Mouse (Mus musculus): ENCODE measurements at regions not wholly inside any gene's neighbourhood (a gene's known extent, or its start where the extent isn't known, plus 50 kb on each side); places are given as distances from the start of the nearest gene placed in this dataset.

GRCm38 (mm10) chr14:75396511-75397026 is 59.2 kb upstream of the Siah3 start:
- DNase-seq (ENCODE audit: low spot score in 2 of 2), result no peak

DNA sequence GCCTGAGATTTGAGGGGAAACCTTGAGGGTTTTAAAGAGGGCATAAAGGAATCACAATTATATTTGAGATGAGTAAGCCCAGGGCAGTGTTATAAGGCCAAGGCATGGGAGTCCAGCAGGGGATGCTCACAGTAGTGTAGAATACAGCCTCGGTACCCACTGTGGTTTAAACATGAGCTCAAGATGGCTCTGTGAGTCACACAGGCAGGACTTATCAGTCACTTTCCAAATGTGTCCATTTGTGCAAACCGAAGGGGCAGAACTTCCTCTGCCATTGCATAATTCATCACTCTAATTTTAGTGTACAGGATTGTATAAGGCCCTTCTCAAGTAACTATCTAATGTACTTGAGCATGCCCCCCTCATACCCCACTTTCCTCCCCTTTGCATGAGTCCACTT is 56.1 kb upstream of the Siah3 start:
- no peak for DNase-seq (ENCODE audit: low spot score in 2 of 2)

GRCm38 (mm10) chr14:75402483-75403103 is 53.2 kb upstream of the Siah3 start:
- peak; percentile 26 to 69 for DNase-seq (ENCODE audit: low spot score in 2 of 2)
